Mouse (Mus musculus): ENCODE data around the gene Gm49322. TPM values are rescaled to one million over a fixed set of nuclear protein-coding genes. Genes with fewer than 3 reads are reported as not detected.
A peak's percentile ranks its signal among the peaks of the same experiment; 100 is the strongest.

Gm49322 gene
- total RNA-seq, 4 experiments from 2014 or later, result 0.17 to 0.57 (median 0.30) TPM

DNA sequence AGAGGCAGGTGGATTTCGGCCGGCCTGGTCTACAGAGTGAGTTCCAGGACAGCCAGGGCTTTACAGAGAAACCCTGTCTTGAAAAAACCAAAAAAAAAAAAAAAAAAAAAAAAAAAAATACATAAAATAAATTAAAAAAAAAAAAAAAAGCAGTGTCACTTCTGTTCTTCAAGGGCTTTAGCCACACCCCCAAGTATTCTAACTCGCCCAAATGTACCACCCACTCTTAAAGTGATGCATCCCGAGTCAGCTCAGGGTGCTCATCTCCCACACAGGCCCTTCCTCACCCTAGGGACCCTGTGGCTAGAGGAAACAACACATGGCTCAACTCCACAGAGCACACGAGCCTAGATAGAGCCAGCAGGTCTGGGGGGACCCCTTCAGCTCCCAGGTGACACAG, 22.8 kb upstream of the Gm49322 start:
- DNase-seq (ENCODE audit: low spot score), result no peak

DNA sequence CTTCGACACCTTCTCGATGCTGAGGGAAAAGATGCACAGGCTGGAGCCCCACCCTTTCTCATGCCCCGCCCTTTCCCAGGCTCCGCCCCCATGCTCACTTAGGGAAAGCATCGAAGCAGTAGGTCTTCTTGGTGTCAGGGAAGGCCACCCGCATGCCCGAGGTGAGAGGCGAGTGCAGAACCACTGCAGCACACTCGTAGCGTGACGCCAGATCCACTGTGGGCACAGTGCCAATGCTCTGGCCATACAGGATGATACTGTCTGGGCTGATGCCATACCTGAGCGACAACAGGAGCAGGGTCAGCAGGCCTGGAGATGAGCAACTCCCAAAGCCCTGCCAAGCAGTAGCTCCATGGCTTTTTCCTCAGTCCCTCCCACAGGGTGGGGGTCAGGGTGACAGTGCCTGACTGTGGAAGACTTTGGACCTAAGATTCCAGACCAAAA, 21.8 kb upstream of the Gm49322 start:
- DNase-seq (ENCODE audit: low spot score), result no peak

DNA sequence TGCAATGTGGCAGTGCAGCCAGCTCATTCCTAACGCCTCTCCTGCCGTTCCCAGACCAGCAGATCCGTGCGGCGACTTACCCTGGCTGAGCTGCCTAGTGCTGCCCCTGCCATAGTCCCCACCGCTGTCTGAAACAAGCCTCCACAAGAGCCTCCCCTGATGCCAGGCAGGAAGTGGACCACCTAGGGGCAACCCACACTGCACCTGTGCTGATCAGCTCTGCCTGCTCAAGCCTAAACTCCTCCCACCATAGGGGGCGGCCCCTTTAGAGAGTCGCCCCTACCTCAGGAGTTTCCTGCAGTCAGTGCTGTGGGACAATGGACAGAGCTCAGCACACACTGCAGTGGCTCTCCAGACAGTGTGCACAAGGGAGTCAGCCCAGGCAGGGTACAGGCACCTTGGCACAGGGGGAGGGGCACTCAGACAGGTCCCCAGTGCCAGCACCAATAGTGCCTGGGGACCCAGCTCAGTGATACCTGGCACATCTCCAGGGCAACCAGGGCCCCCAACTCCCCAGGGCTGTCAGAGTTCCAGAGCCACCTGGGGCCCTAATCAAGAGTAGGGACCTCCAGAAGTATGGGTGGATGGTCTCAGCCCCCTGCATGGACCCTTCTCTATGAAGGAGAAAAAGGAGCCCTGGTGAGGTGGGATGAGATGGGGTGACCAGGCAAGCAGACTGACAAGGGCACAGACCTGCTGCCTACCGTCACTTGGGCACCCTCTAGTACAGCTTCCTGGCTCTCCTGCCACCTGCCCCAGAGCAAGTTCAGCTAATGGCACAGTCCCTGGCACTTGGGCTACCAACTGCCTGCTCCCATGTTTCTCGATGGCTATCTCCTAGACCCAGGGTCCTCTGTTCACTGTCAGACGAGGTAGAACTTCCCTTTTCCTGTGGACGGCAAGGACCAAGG, 20.9 kb upstream of the Gm49322 start:
- no peak for DNase-seq (ENCODE audit: low spot score)

DNA sequence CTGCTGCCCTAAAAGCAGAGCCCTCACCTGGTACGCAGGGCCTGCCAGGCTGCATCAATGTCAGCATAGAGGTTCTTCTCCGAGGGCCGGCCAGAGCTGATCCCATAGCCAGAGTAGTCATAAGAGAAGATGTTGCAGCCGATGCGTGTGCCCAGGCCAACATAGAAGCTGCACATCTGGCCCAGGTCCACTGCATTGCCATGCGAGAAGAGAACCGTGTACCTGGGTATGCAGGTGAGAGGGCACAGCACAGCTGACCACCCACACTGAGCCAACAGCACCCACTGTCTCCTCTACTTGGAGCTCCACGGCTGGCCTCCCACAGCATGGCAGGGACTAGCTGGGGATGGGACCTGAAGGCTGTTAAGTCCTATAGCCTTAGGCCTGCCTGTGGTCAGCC, 20.2 kb upstream of the Gm49322 start:
- no peak for DNase-seq (ENCODE audit: low spot score)

DNA sequence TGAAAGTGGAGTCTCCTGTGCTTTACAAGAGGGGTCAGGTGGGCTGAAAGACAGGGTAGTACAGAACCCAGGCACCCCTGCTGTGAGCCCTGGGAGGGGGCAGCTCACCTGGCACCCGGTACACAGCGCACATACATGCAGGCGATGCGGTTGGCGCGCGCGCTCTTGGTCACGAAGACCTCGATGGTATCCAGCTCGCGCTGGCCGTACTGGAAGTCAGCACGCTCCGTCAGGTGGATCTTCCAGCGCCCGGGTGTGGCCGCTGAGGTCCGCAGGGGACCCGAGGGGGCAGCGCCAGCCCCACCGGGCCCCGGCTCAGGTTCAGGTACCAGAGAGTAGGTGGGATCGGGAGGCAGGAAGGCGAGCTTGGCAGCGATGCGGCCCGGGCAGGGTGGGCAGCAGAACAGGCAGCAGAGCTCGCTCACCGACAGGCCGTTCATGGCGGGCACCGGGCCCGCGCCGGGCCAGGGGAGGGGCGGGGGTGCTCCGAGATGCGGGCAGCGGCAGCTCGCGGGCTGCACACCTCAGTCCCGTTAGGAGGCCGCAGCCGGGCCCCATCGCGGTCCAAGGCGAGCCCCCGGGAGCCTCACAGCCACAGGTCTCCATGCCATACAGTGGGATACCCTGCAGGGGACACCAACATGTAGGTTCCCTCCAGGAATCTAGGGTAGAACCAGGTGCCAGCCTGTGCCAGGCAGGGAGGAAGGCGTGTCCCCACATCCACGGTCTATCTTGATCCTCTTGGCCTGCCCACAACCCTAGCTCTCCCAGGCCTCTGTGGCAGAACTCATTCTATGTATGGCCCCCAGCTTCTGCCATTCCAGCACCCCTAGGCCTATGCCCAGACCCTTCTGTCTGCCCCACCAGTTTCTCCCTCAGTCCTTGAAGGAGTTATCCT, 19.2 kb upstream of the Gm49322 start:
- no peak for DNase-seq (ENCODE audit: low spot score)

DNA sequence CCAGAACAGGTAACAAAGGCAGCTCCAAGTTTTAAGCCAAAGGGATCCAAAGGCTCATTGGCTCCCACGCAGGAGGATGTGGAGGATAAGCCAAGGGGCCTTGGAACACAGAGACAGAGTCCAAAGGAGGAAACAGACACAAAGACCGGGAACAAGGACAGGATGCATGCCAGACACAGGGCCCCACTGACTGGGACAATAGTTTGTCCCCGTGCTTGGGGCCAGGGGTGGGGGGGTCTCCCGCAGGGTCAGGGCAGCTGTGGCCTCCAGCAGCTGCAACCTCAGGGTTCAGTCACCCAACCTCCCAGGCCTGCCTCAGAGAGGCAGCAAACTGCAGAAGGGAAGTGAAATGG, 18.5 kb upstream of the Gm49322 start:
- DNase-seq (ENCODE audit: low spot score), result peak; percentile 78

DNA sequence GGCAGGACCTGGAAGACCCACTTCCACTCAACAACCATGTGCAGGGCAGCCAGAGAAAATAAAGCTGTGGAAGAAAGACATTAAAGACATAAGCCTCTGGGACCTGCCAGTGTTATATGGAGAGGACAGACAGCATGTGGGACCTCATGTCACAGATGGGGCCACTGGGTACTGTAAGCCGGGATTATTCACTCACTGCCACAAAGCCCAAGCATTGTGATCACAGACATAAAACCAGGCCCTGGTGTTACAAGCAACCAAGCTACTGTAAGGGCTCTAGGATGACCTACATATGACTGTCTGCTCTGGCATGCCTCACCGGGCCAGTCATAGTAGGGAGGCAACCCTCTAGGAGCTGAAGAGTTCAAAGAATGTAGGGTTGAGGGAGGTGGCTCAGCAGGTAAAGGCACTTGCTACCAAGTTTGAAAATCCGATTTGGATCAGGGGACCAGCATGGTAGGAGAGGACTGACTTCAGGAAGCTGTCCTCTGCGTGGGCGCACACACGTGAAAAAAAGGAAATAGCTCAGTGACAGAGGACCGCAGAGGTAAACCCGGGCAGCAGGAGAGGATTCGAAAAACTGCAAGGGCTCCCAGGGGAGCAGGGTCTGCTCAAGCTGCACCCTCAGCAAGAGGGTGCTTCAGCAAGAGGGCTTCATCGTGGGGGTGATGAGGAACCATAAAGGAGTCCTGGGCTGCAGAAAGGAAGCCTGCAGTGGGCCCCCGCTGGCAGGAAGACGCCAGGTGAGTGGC, 16.5 kb upstream of the Gm49322 start:
- DNase-seq (ENCODE audit: low spot score), result no peak

DNA sequence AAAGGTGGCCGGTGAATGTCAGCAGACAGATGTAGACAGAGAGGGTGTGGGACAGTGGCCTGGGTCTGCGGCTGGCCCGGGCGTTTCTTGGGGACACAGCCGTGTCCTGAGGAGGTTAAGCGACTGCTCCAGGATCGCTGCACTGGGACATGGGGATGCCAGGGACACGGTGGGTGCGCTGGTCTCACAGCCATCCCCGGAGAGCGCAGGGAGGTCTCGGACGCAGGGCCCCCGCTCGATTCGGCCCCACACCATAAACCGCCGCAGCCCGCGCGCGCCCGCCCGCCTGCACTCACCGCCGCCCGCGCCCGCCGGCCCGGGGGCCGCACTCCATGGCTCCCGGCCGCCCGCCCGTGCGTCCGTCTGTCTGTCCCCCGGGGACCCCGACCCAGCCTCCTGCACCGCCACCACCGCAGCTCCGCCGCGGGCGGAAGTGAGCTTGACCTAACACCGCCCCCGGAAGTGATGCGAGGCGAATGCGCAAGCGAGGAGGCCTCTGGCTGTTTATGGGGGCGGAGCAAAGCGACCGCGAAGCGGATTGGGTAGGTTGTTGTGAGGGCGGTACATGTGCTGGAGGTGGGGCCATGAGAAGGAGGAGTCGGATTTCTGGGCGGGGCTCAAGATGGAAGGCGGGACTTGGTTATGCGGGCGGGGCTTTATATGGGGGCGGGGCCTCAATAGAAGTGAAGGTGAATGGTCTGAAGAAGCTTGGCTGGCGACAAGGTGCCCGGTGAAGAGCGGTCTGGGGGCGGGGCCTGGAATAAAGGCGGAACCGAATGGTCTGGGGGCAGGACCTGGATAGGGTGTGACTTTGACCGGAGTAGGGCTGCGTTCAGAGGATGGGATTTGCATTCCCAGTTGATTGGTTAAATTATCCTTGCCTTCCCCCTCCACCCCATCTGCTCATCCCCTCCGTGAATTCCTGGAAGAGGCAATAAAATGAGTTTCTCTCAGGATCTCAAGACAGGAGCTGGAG, 15.7 kb upstream of the Gm49322 start, which contains the start of gene Abhd17a:
Gene Abhd17a, minus strand, starts transcription at position 463 of the 976 bp plus-strand sequence.
- DNase-seq (ENCODE audit: low spot score), result peak; percentile 94

DNA sequence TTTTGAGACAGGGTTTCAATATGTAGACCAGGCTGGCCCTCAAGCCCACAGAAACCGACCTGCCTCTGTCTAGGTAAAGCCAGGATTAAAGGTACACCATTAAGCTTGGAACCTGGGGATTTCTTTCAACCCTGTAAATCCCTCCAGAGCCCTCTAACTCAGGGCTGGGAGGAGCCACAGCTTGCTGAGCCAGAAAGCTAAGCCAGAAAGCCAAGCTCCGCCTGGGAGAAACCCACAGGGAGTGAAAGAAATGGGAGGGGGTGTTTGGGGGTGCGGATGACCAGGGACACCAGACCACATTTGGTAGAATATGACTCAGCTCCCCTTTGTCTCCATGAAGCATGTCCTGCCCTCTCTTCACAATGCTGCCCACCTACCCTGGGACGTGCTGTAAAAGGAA, 9.5 kb upstream of the Gm49322 start:
- no peak for DNase-seq (ENCODE audit: low spot score)

DNA sequence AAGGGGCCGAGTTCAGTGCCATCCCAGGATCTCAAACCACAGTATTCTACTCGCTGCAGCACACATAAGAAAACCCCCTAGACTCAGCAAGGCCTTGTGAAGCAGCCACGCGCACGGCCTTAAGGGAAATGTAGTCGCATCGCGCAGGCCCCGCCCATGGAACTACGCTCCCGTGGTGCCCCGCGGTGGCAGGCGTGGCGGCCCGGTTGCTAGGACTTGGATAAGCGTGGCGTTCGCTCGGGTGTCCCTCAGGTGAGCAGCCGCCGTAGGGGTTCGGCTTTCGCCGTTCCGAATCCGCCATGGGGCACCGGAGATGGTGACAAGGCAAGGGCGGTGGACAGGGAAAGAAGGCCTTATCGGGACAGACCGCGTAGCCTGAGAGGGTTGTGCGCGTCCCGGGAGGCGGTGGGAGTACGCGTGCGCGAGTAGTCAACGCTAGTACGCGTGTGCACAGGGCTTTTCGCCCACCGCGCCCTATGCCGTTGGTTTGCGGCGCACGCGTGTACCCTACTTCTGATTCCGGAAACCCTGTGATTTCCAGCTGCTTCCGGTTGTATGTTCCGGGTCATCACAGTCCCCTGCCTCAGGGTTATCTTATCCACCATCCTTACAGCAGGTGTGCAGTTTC, 3.0 kb upstream of the Gm49322 start, which contains the start of the genes Scamp4 and Adat3:
Gene Scamp4, plus strand, starts transcription at position 175 of the 628 bp plus-strand sequence.
Gene Adat3, plus strand, starts transcription at position 183 of the 628 bp plus-strand sequence.
- peak; percentile 95 for DNase-seq (ENCODE audit: low spot score)

DNA sequence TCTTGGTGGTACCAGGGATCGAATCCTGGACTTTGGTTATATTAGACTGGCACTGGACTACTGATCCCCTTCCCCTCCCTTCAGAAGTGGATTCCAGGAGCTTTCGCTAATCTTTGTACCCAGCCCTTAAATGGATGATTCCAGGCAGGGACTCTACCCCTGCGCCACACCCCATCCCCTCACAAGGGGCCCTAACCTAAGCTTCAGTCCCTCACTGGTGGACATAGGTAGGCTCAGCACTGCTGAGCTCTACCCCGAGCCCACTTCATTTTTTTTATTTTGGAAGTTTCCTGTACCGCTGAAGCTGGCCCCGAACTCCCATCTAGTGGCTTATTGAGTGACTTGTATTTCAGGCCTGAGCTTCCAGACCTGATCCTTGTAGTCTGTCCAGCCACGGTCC, 2.5 kb upstream of the Gm49322 start:
- no peak for DNase-seq (ENCODE audit: low spot score)

DNA sequence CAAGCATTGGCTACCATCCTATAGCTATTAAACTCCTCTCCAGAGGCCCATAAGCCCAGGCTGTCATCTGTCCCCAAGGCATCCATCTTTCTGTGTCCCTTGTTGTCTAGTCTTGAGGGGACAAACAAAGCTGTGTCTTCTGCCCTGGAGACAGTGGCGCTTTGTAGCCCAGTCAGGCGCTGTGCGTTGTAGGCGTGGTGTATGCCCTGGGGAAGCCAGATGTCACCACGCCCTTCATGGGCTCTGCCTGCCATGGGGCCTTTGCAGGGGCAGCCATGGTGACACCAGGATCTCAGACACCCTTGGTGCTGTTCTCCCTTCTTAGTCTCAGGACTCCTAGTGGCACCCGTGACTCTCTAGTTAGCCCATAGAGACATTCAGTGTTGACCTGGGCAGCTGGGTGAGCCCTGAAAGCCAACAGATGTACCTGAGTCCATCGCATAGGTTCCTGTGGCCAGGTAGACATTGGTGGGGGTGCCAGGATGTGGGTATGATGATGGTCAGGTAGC, 1.8 kb upstream of the Gm49322 start:
- no peak for DNase-seq (ENCODE audit: low spot score)

DNA sequence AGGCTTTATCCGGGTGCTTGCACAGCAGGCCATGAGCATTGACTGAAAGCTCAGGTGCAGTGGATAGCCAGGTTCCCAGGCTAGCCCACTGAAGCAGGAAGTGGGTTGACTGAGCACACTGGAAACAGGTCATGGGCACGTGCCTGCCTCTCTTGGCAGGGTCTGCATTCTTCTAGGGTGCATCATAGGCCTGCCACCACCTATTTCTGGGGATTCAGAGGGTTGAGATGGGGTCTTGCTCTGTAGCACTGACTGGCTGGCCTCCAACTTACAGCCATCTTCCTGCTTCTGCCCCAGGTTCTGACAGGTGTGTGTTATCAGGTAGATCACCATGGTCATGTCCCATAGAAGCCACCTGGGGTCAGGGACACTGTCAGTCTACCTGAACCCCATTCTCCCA, 833 bp upstream of the Gm49322 start:
- no peak for DNase-seq (ENCODE audit: low spot score)

DNA sequence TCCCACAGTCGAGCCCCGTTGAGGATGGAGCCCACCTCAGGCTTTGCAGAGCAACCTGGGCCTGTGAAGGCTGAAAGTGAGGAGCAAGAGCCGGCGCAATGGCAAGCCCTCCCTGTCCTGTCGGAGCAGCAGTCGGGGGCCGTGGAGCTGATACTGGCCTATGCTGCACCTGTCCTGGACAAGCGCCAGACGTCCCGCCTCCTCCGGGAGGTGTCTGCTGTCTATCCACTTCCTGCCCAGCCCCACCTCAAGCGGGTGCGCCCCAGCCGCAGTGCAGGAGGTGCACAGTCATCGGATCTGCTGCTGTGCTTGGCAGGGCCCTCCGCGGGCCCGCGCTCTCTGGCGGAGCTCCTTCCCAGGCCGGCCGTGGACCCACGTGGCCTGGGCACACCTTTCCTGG, 485 bp downstream of the Gm49322 start:
- no peak for DNase-seq (ENCODE audit: low spot score)

DNA sequence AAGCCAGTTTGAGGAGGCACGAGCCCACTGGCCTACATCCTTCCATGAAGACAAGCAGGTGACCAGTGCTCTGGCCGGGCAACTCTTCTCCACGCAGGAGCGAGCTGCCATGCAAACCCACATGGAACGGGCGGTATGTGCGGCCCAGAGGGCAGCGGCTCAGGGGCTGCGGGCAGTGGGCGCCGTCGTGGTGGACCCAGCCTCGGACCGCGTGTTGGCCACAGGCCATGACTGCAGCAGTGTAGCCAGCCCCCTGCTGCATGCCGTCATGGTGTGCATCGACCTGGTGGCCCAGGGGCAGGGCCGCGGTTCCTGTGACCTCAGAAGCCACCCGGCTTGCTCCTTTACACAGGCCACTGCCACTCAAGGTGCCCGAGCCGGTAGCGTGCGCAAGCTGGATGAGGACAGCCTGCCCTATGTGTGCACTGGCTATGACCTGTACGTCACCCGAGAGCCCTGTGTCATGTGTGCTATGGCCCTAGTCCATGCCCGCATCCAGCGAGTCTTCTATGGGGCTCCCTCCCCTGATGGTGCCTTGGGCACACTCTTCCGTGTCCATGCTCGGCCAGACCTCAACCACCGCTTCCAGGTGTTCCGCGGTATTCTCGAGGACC, 1.0 kb downstream of the Gm49322 start:
- no peak for DNase-seq (ENCODE audit: low spot score)

DNA sequence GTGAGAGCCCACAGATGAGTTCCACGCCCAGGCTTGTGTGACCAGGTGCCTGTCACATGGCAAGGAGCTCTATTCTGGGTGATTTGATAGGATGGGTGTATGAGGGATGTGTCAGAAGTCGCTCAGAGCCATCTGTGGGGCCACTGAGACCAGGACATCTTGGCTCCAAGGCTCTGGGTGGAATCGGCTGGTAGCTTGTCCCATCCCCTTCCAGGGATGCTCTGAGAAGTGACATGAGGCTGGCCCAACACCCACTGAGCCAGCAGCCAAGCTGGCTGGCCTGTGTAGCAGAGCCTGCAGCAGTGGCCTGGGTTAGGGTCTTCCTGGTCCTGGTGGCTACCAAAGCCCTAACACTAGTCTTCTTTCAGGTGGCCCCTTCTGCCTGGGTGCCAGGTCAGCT, 2.6 kb downstream of the Gm49322 start:
- no peak for DNase-seq (ENCODE audit: low spot score)

DNA sequence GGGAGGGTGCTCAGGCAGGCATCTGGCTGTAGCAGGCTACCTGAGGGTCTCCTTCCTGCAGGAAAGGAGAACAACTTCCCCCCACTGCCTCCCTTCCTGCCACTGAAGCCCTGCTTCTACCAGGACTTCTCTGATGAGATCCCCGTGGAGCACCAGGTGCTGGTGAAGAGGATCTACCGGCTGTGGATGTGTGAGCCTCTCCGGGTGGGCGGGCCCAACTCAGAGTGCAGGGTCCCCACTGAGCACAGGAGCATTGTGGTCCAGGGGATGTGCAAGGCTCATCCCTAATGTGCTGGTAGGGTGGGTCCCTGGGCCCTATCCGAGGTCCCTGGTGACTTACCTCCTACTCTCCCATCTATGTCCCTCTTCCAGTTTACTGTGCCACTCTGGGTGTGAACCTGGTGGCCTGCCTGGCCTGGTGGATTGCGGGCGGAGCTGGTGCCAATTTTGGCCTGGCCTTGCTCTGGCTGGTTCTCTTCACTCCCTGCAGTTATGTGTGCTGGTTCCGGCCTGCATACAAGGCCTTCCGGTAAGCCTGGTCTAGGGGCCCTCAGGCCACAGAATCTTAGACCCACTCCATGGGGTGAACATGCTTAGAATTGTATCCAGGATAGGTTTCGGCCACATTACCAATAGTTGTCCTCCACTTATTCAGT, 3.6 kb downstream of the Gm49322 start:
- no peak for DNase-seq (ENCODE audit: low spot score)

DNA sequence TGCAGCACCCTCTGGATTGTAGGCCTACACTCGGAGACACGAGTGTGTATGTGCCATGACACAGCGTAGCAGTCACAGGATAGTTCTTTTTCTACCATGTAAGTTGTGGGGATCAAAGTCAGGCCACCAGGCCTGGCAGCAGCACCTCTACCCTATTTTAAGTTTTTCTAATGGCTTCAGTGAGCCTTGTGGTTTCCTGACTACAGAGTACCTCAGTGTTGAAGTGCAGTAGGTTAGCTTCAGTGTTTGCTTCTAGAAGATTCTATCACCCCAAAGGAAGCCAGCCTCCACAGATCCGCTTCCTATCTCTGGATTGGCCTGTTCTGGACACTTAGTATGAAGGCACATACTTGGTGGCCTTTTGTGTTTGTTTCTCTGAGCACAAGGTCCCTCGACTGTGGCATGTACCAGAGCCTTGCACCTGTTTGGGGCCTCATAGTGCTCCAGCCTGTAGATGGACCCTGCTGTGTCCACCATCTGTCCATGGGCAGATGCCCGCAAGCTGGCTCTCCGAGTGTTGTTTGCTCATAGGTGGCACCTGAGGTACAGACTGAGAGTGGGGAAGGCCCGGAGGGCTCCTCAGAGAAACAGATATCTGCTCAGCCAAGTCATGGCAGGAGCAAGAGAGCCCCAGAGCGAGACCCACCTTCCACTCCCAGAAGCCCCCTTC, 4.4 kb downstream of the Gm49322 start:
- no peak for DNase-seq (ENCODE audit: low spot score)

All from heart, adult 8-10 months (tissue).